Mouse (Mus musculus) cerebellum, adult 2 months (tissue): ENCODE results near the gene Bud13. TPM values are rescaled to one million over a fixed set of nuclear protein-coding genes. Genes with fewer than 3 reads are reported as not detected.
"Not testable (repeated sequence)": the region's sequence is repeated elsewhere in the genome, so short reads cannot be mapped to it uniquely, and the experiment has no call there.

ENCODE experiments used
- DNase-seq, 2 experiments: peaks; one replicate each; pipeline ENCODE4 v3.0.0; 2021
- H3K27ac ChIP-seq: fragments of 200-500 bp; 2 replicates; pipeline ENCODE4 v1.5.1; 2012; ENCODE audit warnings: low read length, control low read depth, inconsistent platforms; ENCODE audit not compliant: insufficient read depth
- H3K27me3 ChIP-seq: fragments of 200-500 bp; 2 replicates; pipeline ENCODE4 v1.6.1; 2012; ENCODE audit warnings: inconsistent platforms, mild to moderate bottlenecking, low read length, moderate library complexity; ENCODE audit not compliant: control insufficient read depth, insufficient read depth
- H3K4me1 ChIP-seq: fragments of 200-500 bp; 2 replicates; pipeline ENCODE4 v1.6.1; 2011; ENCODE audit warnings: low read length; ENCODE audit not compliant: control insufficient read depth, insufficient read depth
- H3K4me3 ChIP-seq: fragments of 200-500 bp; replicated peaks from 2 replicates; pipeline ENCODE3; 2011; ENCODE audit warnings: mild to moderate bottlenecking, low read depth, low read length, control low read depth; ENCODE audit not compliant: insufficient read depth
- CTCF ChIP-seq: fragments of 200-500 bp; IDR thresholded peaks from 2 replicates; pipeline ENCODE4 v1.5.1; 2011; ENCODE audit warnings: low read depth, mild to moderate bottlenecking, control low read depth, low read length, moderate library complexity, borderline replicate concordance; ENCODE audit not compliant: insufficient read depth
- POLR2A ChIP-seq: fragments of 200-500 bp; IDR thresholded peaks from 2 replicates; pipeline ENCODE4 v1.6.1; 2011; ENCODE audit warnings: low read length, control low read depth, borderline replicate concordance; ENCODE audit not compliant: insufficient read depth
- WGBS: fragments of 180-500 bp; shearing (Covaris S2); methylation state at CpG from one replicate; pipeline ENCODE4 v1.1.7; 2018; 5-methylcytosine and 5-hydroxymethylcytosine counted together
- polyA plus RNA-seq: library from polyadenylated mRNA; depleted of rRNA; stranded (reverse); fragments of >200 nt; gene quantifications from 2 replicates; pipeline ENCODE4 v1.2.3, GENCODE M21; 2012; rRNA removed

Gene Bud13
- polyA plus RNA-seq, 1 experiment, result 11.9 TPM

GRCm38 (mm10) chr9:46334471-46335025, 51.7 kb downstream of the Bud13 start:
- H3K27me3 ChIP-seq, result no peaks in the 10 kb centered on the region
- TF ChIP-seq POLR2A (no peak), CTCF (no peak)
- H3K4me3 ChIP-seq, result no peak overlapping the region
- H3K27ac ChIP-seq, result no peak overlapping the region
- 70% methylated on average over 26 of the region's 26 CpGs for WGBS
- H3K4me1 ChIP-seq, result peaks cover 13% of the 10 kb centered on the region
- no peak for DNase-seq

GRCm38 (mm10) chr9:46335461-46335995, 52.7 kb downstream of the Bud13 start:
- H3K27ac ChIP-seq, result no peak overlapping the region
- WGBS, result 80% methylated on average over 10 of the region's 10 CpGs
- H3K4me1 ChIP-seq, result peaks cover 13% of the 10 kb centered on the region
- no peaks in the 10 kb centered on the region for H3K27me3 ChIP-seq
- no peak overlapping the region for H3K4me3 ChIP-seq
- TF ChIP-seq POLR2A (no peak), CTCF (no peak)
- no peak for DNase-seq

GRCm38 (mm10) chr9:46336294-46336693, 53.5 kb downstream of the Bud13 start:
- H3K4me3 ChIP-seq, H3K27me3 ChIP-seq, DNase-seq, H3K27ac ChIP-seq: not testable (repeated sequence)
- H3K4me1 ChIP-seq, result peaks cover 13% of the 10 kb centered on the region
- WGBS, result 46% methylated on average over 13 of the region's 14 CpGs

- H3K27ac ChIP-seq, result no peak overlapping the region
- TF ChIP-seq POLR2A (no peak), CTCF (no peak)
- no peak for DNase-seq
- no peak overlapping the region for H3K4me3 ChIP-seq
- peaks cover 13% of the 10 kb centered on the region for H3K4me1 ChIP-seq
- no peaks in the 10 kb centered on the region for H3K27me3 ChIP-seq
- 63% methylated on average over 7 of the region's 7 CpGs for WGBS
Observed at GRCm38 (mm10) chr9:46337331-46337730, 54.5 kb downstream of the Bud13 start.

- Histone ChIP-seq H3K27ac (no peak overlapping the region), H3K27me3 (no peaks in the 10 kb centered on the region), H3K4me1 (peaks cover 13% of the 10 kb centered on the region), H3K4me3 (no peak overlapping the region)
- WGBS, result 39% methylated on average over 3 of the region's 3 CpGs
- DNase-seq, result peak; percentile 43 to 62
- TF ChIP-seq CTCF, result no peak
- TF ChIP-seq POLR2A, result no peak
Observed at GRCm38 (mm10) chr9:46337852-46338291, 55.1 kb downstream of the Bud13 start.

- H3K4me1 ChIP-seq, result peaks cover 13% of the 10 kb centered on the region
- no peak overlapping the region for H3K4me3 ChIP-seq
- WGBS, result 75% methylated on average over 4 of the region's 4 CpGs
- H3K27me3 ChIP-seq, result no peaks in the 10 kb centered on the region
- DNase-seq, result no peak
- H3K27ac ChIP-seq, result no peak overlapping the region
- TF ChIP-seq CTCF (no peak), POLR2A (no peak)
Observed at GRCm38 (mm10) chr9:46338384-46338783, 55.6 kb downstream of the Bud13 start.

GRCm38 (mm10) chr9:46339051-46339652, 56.3 kb downstream of the Bud13 start:
- no peaks in the 10 kb centered on the region for H3K27me3 ChIP-seq
- TF ChIP-seq CTCF (no peak), POLR2A (no peak)
- no peak overlapping the region for H3K27ac ChIP-seq
- DNase-seq, result no peak
- H3K4me1 ChIP-seq, result peaks cover 13% of the 10 kb centered on the region
- no peak overlapping the region for H3K4me3 ChIP-seq
- 82% methylated on average over 4 of the region's 4 CpGs for WGBS

- no peak overlapping the region for H3K4me3 ChIP-seq
- WGBS, result 94% methylated on average over 4 of the region's 4 CpGs
- H3K4me1 ChIP-seq, result peaks cover 9% of the 10 kb centered on the region
- no peak for TF ChIP-seq CTCF
- TF ChIP-seq POLR2A, result no peak
- no peak for DNase-seq
- no peak overlapping the region for H3K27ac ChIP-seq
- no peaks in the 10 kb centered on the region for H3K27me3 ChIP-seq
Observed at GRCm38 (mm10) chr9:46345887-46346665, 63.3 kb downstream of the Bud13 start.

Other genes starting within 250 kb of the Bud13 start
- 2.7 and 3.0 TPM in 2 replicates for gene Apoa1, start 54.4 kb upstream of the Bud13 start, polyA plus RNA-seq
- 0.57 and 0.88 TPM in 2 replicates for gene Apoc3, start 47.4 kb upstream of the Bud13 start, polyA plus RNA-seq
- gene Apoa4, start 42.3 kb upstream of the Bud13 start, polyA plus RNA-seq, result 0.16 and 0.28 TPM in 2 replicates
- gene Apoa5, start 14.4 kb upstream of the Bud13 start, polyA plus RNA-seq, result not detected in 2 replicates
- gene Zpr1, start 9.9 kb upstream of the Bud13 start, polyA plus RNA-seq, result 37.9 and 40.3 TPM in 2 replicates
- not detected in 2 replicates for gene 4931429L15Rik, start 37.0 kb downstream of the Bud13 start, polyA plus RNA-seq